Mouse (Mus musculus): Measurements from ENCODE around the gene Gcdh. TPM values are rescaled to one million over a fixed set of nuclear protein-coding genes. Genes with fewer than 3 reads are reported as not detected.

Gcdh gene
- polyA plus RNA-seq, 1 experiment from 2014 or later: 43.3 TPM

DNA sequence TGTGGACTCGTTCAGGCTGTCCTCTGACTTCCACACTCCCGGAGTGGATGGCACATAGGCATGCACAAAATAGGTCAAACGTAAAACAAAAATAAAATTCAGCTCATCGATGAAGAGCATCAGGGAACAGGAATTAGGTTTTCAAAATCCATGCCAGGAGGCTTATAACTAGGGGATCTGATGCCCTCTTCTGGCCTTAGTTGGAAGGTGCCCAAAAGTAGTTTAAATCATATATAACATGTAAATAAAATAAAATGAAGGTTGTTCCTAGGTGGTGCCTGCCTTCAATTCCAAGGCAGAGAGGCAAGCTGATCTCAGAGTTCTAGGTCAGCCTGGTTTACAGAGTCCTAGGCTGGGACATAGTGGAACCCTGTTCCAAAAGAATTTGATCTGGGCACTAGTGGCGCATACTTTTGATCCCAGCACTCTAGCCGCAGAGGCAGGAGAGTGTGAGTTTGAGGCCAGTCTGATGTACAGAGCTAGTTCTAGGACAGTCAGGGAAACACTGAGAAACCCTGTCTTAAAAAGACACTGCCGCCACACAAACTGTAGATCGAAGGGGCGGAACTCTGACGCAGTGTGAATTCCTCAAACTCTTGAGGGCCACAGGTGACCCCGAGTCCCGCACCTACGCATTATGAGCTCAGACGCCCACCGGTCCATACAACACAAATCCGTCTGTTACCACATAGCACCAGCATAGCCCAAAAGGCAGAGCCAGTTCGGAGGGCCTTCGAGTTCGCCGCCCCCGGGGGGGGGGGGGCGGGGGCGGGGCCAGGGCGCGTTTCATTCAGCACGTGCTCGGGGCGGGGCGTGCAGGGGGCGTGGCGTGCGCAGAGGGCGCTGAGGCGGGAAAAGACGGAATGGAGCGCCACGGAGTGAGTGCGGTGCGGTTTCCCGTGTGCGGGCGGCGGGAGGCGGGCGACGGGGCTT, 22.1 kb downstream of the Gcdh start, which contains the start of gene Syce2:
Syce2 (plus strand) TSS at position 736 of the 933 bp plus-strand sequence.
- H3K36me3 ChIP-seq (ENCODE audit: control insufficient read depth, insufficient read depth, low read length): peaks cover 32% of the 10 kb centered on the region
- H3K27me3 ChIP-seq (ENCODE audit: control insufficient read depth, insufficient read depth, low read length): no peaks in the 10 kb centered on the region
- peak within 1 kb of the TSS; percentile 49 for H3K4me3 ChIP-seq (ENCODE audit: low read length)
- no peaks in the 10 kb centered on the region for H3K9me3 ChIP-seq (ENCODE audit: control insufficient read depth, low read length)
- H3K4me2 ChIP-seq (replicated peaks; ENCODE audit: low read depth, low read length): peak within 1 kb of the TSS; percentile 97
- 15% methylated on average over 45 of the region's 46 CpGs for WGBS
- H3K27ac ChIP-seq (ENCODE audit: low read depth, low read length): no peak within 1 kb of the TSS; the same call in 1 of the 2 replicates
- peaks cover 11% of the 10 kb centered on the region for H3K4me1 ChIP-seq (ENCODE audit: control insufficient read depth, insufficient read depth, low read length)
- peak; percentile 68 for ATAC-seq (ENCODE audit: low FRiP score, low TSS enrichment)
- H3K9ac ChIP-seq (ENCODE audit: low read depth, low read length): peak within 1 kb of the TSS; percentile 65

DNA sequence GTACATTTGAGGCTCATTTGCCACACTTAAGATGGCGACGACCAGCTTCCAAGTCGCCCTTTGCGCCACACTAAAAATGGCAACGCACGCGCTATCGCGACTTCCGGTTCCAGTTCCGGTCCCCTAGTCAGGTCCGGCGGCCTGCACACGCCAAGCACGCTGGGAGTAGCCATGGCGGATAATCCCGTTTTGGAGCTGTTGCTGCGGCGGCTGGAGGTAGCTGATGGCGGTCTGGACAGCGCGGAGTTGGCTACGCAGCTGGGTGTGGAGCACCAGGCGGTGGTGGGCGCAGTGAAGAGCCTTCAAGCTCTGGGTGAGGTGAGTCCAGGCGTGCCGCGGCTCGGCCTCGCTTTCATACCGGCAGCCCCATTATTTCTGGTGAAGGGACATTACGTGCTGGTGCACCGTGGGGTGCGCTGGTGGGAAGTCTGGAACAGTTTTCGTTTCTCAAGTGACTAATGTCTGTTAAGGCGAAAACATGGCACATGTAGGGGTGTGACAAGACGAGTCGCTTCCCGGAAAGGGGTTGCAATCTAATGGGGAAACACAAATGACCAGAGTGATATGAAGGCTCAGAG, 36.8 kb downstream of the Gcdh start, which contains the start of gene Farsa:
Farsa (plus strand) TSS at position 126 of the 578 bp plus-strand sequence.
- H3K27me3 ChIP-seq (ENCODE audit: control insufficient read depth, insufficient read depth, low read length): no peaks in the 10 kb centered on the region
- peak within 1 kb of the TSS; percentile 76 for H3K4me2 ChIP-seq (replicated peaks; ENCODE audit: low read depth, low read length)
- H3K9ac ChIP-seq (ENCODE audit: low read depth, low read length): peak within 1 kb of the TSS; percentile 78
- no peak within 1 kb of the TSS for H3K27ac ChIP-seq (ENCODE audit: low read depth, low read length)
- peak; percentile 93 for ATAC-seq (ENCODE audit: low FRiP score, low TSS enrichment)
- peaks cover 28% of the 10 kb centered on the region for H3K36me3 ChIP-seq (ENCODE audit: control insufficient read depth, insufficient read depth, low read length)
- peak within 1 kb of the TSS; percentile 57 for H3K4me3 ChIP-seq (ENCODE audit: low read length)
- H3K9me3 ChIP-seq (ENCODE audit: control insufficient read depth, low read length): no peaks in the 10 kb centered on the region
- peaks cover 11% of the 10 kb centered on the region; the same call in 1 of the 2 replicates for H3K4me1 ChIP-seq (ENCODE audit: control insufficient read depth, insufficient read depth, low read length)
- WGBS: under 1% methylated on average over 39 of the region's 39 CpGs

DNA sequence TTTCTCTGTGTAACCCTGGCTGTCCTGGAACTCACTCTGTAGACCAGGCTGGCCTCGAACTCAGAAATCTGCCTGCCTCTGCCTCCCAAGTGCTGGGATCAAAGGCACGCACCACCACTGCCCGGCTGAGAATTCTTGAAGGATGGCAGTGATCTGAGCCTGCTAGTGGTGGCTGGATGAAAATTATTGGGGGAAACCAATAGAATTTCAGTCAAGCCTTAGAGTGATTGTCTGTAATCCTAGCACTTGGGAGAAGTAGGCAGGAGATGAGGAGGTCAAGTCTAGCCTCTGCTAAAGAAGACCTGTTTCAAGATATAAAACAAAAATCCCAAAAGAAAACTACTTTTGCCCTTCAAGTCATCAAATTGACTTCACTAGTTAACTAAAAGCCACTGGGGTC, 37.3 kb downstream of the Gcdh start:
- H3K4me1 ChIP-seq (ENCODE audit: control insufficient read depth, insufficient read depth, low read length): peaks cover 11% of the 10 kb centered on the region; the same call in 1 of the 2 replicates
- H3K27me3 ChIP-seq (ENCODE audit: control insufficient read depth, insufficient read depth, low read length): no peaks in the 10 kb centered on the region
- ATAC-seq (ENCODE audit: low FRiP score, low TSS enrichment): peak; percentile 14; the same call in 1 of the 2 replicates
- H3K4me2 ChIP-seq (replicated peaks; ENCODE audit: low read depth, low read length): no peak overlapping the region
- 91% methylated on average over 3 of the region's 3 CpGs for WGBS
- no peak overlapping the region for H3K27ac ChIP-seq (ENCODE audit: low read depth, low read length)
- 0 out of 2 replicates have a peak overlapping the region, but pooled peaks have one; percentile 57 for H3K4me3 ChIP-seq (ENCODE audit: low read length)
- H3K9ac ChIP-seq (ENCODE audit: low read depth, low read length): no peak overlapping the region
- peaks cover 23% of the 10 kb centered on the region for H3K36me3 ChIP-seq (ENCODE audit: control insufficient read depth, insufficient read depth, low read length)
- no peaks in the 10 kb centered on the region for H3K9me3 ChIP-seq (ENCODE audit: control insufficient read depth, low read length)

DNA sequence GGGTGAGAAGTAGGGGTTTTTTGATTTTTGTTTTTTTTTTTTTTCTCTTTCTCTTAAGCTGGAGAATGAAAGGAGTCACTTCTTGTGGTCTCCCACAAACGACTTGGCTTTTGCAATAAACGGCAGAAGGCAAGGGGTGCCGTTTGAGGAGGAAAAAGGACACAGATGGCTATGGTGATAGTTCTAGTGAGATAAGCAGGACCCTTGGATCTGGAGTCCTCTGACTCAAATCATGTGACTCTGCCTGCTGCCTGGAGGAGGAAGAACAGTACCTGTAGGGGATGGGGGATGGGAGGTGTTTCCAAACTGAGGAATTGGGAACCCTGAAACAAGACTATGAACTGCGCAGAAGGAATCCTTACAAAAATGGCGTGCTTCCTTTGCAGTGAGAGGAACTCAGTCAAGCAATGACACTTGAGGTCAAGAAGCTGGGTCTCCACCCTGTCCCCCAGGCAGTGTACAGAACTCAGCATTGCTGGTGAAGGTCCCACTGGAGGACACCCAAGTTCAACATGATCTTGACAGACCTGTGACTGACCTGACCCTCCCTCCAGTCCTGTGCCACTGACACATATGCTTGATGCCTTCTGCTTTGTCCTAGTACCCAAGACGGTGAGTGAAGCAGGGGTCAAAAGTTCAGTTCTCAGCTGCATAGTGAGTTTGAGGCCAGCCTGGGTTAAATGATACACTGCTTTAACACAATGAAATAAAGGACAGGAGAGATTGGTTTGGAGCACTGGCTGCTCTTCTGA, 45.9 kb downstream of the Gcdh start:
- Histone ChIP-seq H3K36me3 (ENCODE audit: control insufficient read depth, insufficient read depth, low read length) (peaks cover 25% of the 10 kb centered on the region), H3K27me3 (ENCODE audit: control insufficient read depth, insufficient read depth, low read length) (no peaks in the 10 kb centered on the region), H3K27ac (ENCODE audit: low read depth, low read length) (peak overlapping the region; percentile 63), H3K4me3 (ENCODE audit: low read length) (peak overlapping the region; percentile 81), H3K9me3 (ENCODE audit: control insufficient read depth, low read length) (no peaks in the 10 kb centered on the region), H3K4me1 (ENCODE audit: control insufficient read depth, insufficient read depth, low read length) (peaks cover 23% of the 10 kb centered on the region), H3K4me2 (replicated peaks; ENCODE audit: low read depth, low read length) (peak overlapping the region; percentile 47), H3K9ac (ENCODE audit: low read depth, low read length) (peak overlapping the region; percentile 59)
- no peak for ATAC-seq (ENCODE audit: low FRiP score, low TSS enrichment)
- 35% methylated on average over 6 of the region's 6 CpGs for WGBS

DNA sequence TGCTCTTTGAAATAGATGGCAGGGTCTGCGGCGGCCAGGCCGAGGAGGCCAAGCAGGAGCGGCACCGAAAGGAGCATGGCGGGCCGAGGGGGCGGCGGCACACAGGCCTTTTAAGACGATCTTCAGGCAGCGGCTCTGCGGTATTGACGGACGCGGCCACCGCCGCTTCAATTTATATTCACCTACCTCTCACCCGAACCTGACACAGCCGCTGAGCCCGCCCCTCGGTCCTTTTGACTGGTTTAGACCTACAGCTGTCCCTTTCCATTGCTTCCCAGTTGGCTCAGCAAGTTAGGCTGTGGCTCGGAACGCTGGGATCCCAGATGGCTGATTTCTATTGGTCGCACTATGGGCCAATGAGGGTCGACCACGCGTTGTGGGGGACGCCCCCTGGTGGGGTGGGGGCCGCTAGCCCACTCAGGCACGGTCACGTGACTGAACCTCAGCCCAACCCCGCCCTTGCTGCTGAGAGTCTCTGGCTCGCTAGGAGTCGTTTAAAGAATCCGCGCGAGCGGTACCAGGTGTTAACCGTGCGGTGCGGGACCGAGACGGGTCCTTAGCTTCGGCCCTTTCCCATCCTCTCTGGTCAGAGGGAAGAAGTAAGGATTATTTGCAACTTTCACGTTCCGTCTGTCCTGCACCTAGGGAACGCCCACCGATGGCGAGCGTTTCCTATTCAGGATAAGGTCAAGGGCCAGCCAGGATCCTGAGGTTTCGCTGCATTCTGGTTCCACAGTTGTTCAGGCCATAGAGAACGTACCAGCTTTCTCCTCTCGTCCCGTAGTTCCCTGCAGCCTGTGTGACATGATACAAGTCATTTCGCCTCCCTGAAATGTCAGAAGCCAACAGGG, 46.8 kb downstream of the Gcdh start, which contains the start of gene Calr:
Calr (minus strand) TSS at position 213 of the 851 bp plus-strand sequence.
- Histone ChIP-seq H3K4me3 (ENCODE audit: low read length) (peak within 1 kb of the TSS; percentile 81), H3K4me2 (replicated peaks; ENCODE audit: low read depth, low read length) (peak within 1 kb of the TSS; percentile 79), H3K4me1 (ENCODE audit: control insufficient read depth, insufficient read depth, low read length) (peaks cover 23% of the 10 kb centered on the region), H3K27ac (ENCODE audit: low read depth, low read length) (peak within 1 kb of the TSS; percentile 63), H3K27me3 (ENCODE audit: control insufficient read depth, insufficient read depth, low read length) (no peaks in the 10 kb centered on the region), H3K36me3 (ENCODE audit: control insufficient read depth, insufficient read depth, low read length) (peaks cover 34% of the 10 kb centered on the region), H3K9me3 (ENCODE audit: control insufficient read depth, low read length) (no peaks in the 10 kb centered on the region), H3K9ac (ENCODE audit: low read depth, low read length) (peak within 1 kb of the TSS; percentile 84)
- ATAC-seq (ENCODE audit: low FRiP score, low TSS enrichment): peak; percentile 100
- WGBS: under 1% methylated on average over 55 of the region's 55 CpGs

DNA sequence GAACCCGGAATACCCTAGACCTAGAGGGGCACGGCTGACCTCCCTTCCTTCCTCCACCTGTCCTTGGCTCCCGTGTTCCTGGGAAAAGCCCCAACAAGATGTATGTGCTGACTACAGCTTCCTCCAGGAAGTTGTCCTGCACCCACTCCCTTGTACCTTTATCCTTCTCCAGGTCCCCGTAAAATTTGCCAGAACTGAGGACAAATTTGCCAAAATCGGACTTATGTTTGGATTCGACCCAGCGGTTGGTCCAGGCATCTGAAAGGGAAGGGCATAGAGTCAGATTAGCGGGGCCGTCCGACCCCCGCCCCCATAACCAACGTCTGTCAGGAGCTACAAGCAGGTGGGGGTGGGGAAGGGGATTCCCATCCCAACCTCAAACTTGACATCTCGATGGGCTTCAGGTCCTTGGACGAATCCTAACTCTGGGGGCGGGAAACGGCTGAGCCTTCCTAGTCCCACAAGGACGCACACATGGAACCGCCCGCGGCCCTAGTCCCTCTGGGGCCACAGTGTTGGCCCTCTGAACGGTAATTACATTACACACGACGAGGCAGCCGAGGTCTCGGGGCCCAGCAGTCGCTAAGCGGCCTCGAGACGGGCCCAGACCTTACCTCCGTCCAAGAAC, 47.5 kb downstream of the Gcdh start:
- peak overlapping the region; percentile 81 for H3K4me3 ChIP-seq (ENCODE audit: low read length)
- H3K4me1 ChIP-seq (ENCODE audit: control insufficient read depth, insufficient read depth, low read length): peaks cover 23% of the 10 kb centered on the region
- H3K36me3 ChIP-seq (ENCODE audit: control insufficient read depth, insufficient read depth, low read length): peaks cover 42% of the 10 kb centered on the region
- under 1% methylated on average over 30 of the region's 30 CpGs for WGBS
- H3K27me3 ChIP-seq (ENCODE audit: control insufficient read depth, insufficient read depth, low read length): no peaks in the 10 kb centered on the region
- H3K9me3 ChIP-seq (ENCODE audit: control insufficient read depth, low read length): no peaks in the 10 kb centered on the region
- ATAC-seq (ENCODE audit: low FRiP score, low TSS enrichment): peak; percentile 33; the same call in 1 of the 2 replicates
- peak overlapping the region; percentile 37; the same call in 1 of the 2 replicates for H3K27ac ChIP-seq (ENCODE audit: low read depth, low read length)
- peak overlapping the region; percentile 84 for H3K9ac ChIP-seq (ENCODE audit: low read depth, low read length)
- peak overlapping the region; percentile 79 for H3K4me2 ChIP-seq (replicated peaks; ENCODE audit: low read depth, low read length)

DNA sequence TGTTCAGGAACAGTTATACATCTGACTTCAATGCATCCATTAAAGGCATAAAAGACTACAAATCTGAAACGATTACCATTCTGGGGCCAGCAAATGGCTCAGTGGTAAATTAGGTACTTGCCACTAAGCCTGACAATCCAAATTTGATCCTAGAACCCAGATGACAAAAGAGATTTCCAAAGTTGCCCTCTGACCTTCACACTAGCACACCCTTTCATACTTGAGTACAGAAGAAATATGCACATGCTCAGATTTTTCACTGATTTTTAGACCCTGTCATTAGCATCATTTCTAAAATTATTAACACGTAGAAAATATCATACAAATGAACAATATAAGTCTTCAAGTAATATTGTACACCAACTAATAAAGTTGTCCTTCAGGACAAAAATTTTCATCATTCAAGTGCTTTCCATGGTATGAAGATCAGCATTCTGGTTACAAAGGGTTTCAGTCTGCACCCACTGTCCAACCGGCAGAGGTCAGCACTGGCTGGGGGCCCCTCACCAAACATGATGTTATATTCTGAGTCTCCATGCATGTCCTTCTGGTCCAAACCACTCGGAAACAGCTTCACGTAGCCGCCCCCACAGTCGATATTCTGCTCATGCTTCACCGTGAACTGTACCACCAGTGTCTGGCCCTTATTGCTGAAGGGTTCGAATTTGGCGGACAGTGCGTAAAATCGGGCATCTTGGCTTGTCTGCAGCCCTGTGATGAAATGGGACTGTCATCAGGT, 48.2 kb downstream of the Gcdh start:
- peaks cover 23% of the 10 kb centered on the region for H3K4me1 ChIP-seq (ENCODE audit: control insufficient read depth, insufficient read depth, low read length)
- H3K9ac ChIP-seq (ENCODE audit: low read depth, low read length): peak overlapping the region; percentile 84
- 15% methylated on average over 12 of the region's 12 CpGs for WGBS
- peak overlapping the region; percentile 79 for H3K4me2 ChIP-seq (replicated peaks; ENCODE audit: low read depth, low read length)
- H3K36me3 ChIP-seq (ENCODE audit: control insufficient read depth, insufficient read depth, low read length): peaks cover 44% of the 10 kb centered on the region
- H3K9me3 ChIP-seq (ENCODE audit: control insufficient read depth, low read length): no peaks in the 10 kb centered on the region
- no peaks in the 10 kb centered on the region for H3K27me3 ChIP-seq (ENCODE audit: control insufficient read depth, insufficient read depth, low read length)
- H3K27ac ChIP-seq (ENCODE audit: low read depth, low read length): no peak overlapping the region
- H3K4me3 ChIP-seq (ENCODE audit: low read length): peak overlapping the region; percentile 81
- no peak for ATAC-seq (ENCODE audit: low FRiP score, low TSS enrichment)
